Mouse (Mus musculus): ENCODE data around the gene Asphd2. TPM values are rescaled to one million over a fixed set of nuclear protein-coding genes. Genes with fewer than 3 reads are reported as not detected.

Gene Asphd2
- polyA plus RNA-seq, 1 experiment: 120 TPM

- peak; percentile 93 for DNase-seq (ENCODE audit: low read depth)
- TF ChIP-seq POLR2A (IDR thresholded peaks at IDR 0.05; ENCODE audit: borderline replicate concordance, extremely low read depth, insufficient read depth, insufficient read length, poor library complexity, severe bottlenecking): no peak
Observed at GRCm38 (mm10) chr5:112411514-112412335, 17.1 kb upstream of the Asphd2 start.

- TF ChIP-seq POLR2A (IDR thresholded peaks at IDR 0.05; ENCODE audit: borderline replicate concordance, extremely low read depth, insufficient read depth, insufficient read length, poor library complexity, severe bottlenecking) (no peak), CTCF (IDR thresholded peaks at IDR 0.05; ENCODE audit: borderline replicate concordance, extremely low read depth, insufficient read depth, insufficient read length) (no peak)
- DNase-seq (ENCODE audit: low read depth): no peak
Observed at GRCm38 (mm10) chr5:112411072-112411471, 16.4 kb upstream of the Asphd2 start.

GRCm38 (mm10) chr5:112409274-112409673 lies 14.6 kb upstream of the Asphd2 start:
- TF ChIP-seq POLR2A (IDR thresholded peaks at IDR 0.05; ENCODE audit: borderline replicate concordance, extremely low read depth, insufficient read depth, insufficient read length, poor library complexity, severe bottlenecking) (no peak), CTCF (IDR thresholded peaks at IDR 0.05; ENCODE audit: borderline replicate concordance, extremely low read depth, insufficient read depth, insufficient read length) (no peak)
- DNase-seq (ENCODE audit: low read depth): no peak

- TF ChIP-seq POLR2A (IDR thresholded peaks at IDR 0.05; ENCODE audit: borderline replicate concordance, extremely low read depth, insufficient read depth, insufficient read length, poor library complexity, severe bottlenecking) (no peak), CTCF (IDR thresholded peaks at IDR 0.05; ENCODE audit: borderline replicate concordance, extremely low read depth, insufficient read depth, insufficient read length) (no peak)
- no peak for DNase-seq (ENCODE audit: low read depth)
Observed at GRCm38 (mm10) chr5:112406017-112406416, 11.4 kb upstream of the Asphd2 start.

GRCm38 (mm10) chr5:112402437-112402836 lies 7.8 kb upstream of the Asphd2 start:
- no peak for TF ChIP-seq CTCF (IDR thresholded peaks at IDR 0.05; ENCODE audit: borderline replicate concordance, extremely low read depth, insufficient read depth, insufficient read length)
- no peak for TF ChIP-seq POLR2A (IDR thresholded peaks at IDR 0.05; ENCODE audit: borderline replicate concordance, extremely low read depth, insufficient read depth, insufficient read length, poor library complexity, severe bottlenecking)
- no peak for DNase-seq (ENCODE audit: low read depth)

- no peak for TF ChIP-seq CTCF (IDR thresholded peaks at IDR 0.05; ENCODE audit: borderline replicate concordance, extremely low read depth, insufficient read depth, insufficient read length)
- TF ChIP-seq POLR2A (IDR thresholded peaks at IDR 0.05; ENCODE audit: borderline replicate concordance, extremely low read depth, insufficient read depth, insufficient read length, poor library complexity, severe bottlenecking): no peak
- no peak for DNase-seq (ENCODE audit: low read depth)
Observed at GRCm38 (mm10) chr5:112399284-112399683, 4.6 kb upstream of the Asphd2 start.

- TF ChIP-seq POLR2A (IDR thresholded peaks at IDR 0.05; ENCODE audit: borderline replicate concordance, extremely low read depth, insufficient read depth, insufficient read length, poor library complexity, severe bottlenecking) (no peak), CTCF (IDR thresholded peaks at IDR 0.05; ENCODE audit: borderline replicate concordance, extremely low read depth, insufficient read depth, insufficient read length) (no peak)
- DNase-seq (ENCODE audit: low read depth): no peak
Observed at GRCm38 (mm10) chr5:112396066-112396465, 1.4 kb upstream of the Asphd2 start.

GRCm38 (mm10) chr5:112394415-112394763 lies 277 bp downstream of the Asphd2 start:
- DNase-seq (ENCODE audit: low read depth): no peak
- no peak for TF ChIP-seq CTCF (IDR thresholded peaks at IDR 0.05; ENCODE audit: borderline replicate concordance, extremely low read depth, insufficient read depth, insufficient read length)
- no peak for TF ChIP-seq POLR2A (IDR thresholded peaks at IDR 0.05; ENCODE audit: borderline replicate concordance, extremely low read depth, insufficient read depth, insufficient read length, poor library complexity, severe bottlenecking)

GRCm38 (mm10) chr5:112393741-112394414 lies 788 bp downstream of the Asphd2 start:
- DNase-seq (ENCODE audit: low read depth): no peak
- TF ChIP-seq CTCF (IDR thresholded peaks at IDR 0.05; ENCODE audit: borderline replicate concordance, extremely low read depth, insufficient read depth, insufficient read length) (no peak), POLR2A (IDR thresholded peaks at IDR 0.05; ENCODE audit: borderline replicate concordance, extremely low read depth, insufficient read depth, insufficient read length, poor library complexity, severe bottlenecking) (no peak)

GRCm38 (mm10) chr5:112391676-112392323 lies 2.9 kb downstream of the Asphd2 start:
- no peak for TF ChIP-seq CTCF (IDR thresholded peaks at IDR 0.05; ENCODE audit: borderline replicate concordance, extremely low read depth, insufficient read depth, insufficient read length)
- no peak for DNase-seq (ENCODE audit: low read depth)

GRCm38 (mm10) chr5:112391002-112391401 lies 3.7 kb downstream of the Asphd2 start:
- TF ChIP-seq CTCF (IDR thresholded peaks at IDR 0.05; ENCODE audit: borderline replicate concordance, extremely low read depth, insufficient read depth, insufficient read length) (no peak), POLR2A (IDR thresholded peaks at IDR 0.05; ENCODE audit: borderline replicate concordance, extremely low read depth, insufficient read depth, insufficient read length, poor library complexity, severe bottlenecking) (no peak)
- DNase-seq (ENCODE audit: low read depth): no peak
